Mouse (Mus musculus) left cerebral cortex, postnatal 4 days (tissue): ENCODE measurements around the gene Lrrc59. TPM values are rescaled to one million over a fixed set of nuclear protein-coding genes. Genes with fewer than 3 reads are reported as not detected.
"Not testable (repeated sequence)": the region's sequence is repeated elsewhere in the genome, so short reads cannot be mapped to it uniquely, and the experiment has no call there.

ENCODE experiments used
- DNase-seq: peaks from one replicate; pipeline ENCODE4 v3.0.0-alpha.2; 2022
- intact Hi-C: fragments of 180-260 bp; cut with DNase I; formaldehyde crosslinking; loops from one replicate; pipeline ENCODE4 v1.15.1; 2025
- total RNA-seq, 2 experiments: library from RNA; stranded (reverse); gene quantifications; 2 replicates each; pipeline ENCODE4 v1.2.3; 2021

Gene Lrrc59
- total RNA-seq, 2 experiments from 2014 or later, result 112 to 115 TPM

- intact Hi-C loops, DNase-seq: not testable (repeated sequence)
These were observed 62.9 kb downstream of the Lrrc59 start for GRCm38 (mm10) chr11:94692502-94692901.

Other genes with a start within 250 kb of the Lrrc59 start
- 1 to 10 TPM in 1 of 2 experiments, under 1 TPM in 1; 0.70 to 1.4 TPM for gene Abcc3, start 236.8 kb upstream of the Lrrc59 start, total RNA-seq
- 100 to 1,000 TPM; 180 to 184 TPM for gene Cacna1g, start 155.6 kb upstream of the Lrrc59 start, total RNA-seq
- 1 to 10 TPM; 2.0 to 2.4 TPM for gene Spata20, start 143.6 kb upstream of the Lrrc59 start, total RNA-seq
- 1 to 10 TPM; 1.3 to 1.5 TPM for gene Epn3, start 129.8 kb upstream of the Lrrc59 start, total RNA-seq
- gene Mycbpap, start 108.0 kb upstream of the Lrrc59 start, total RNA-seq, result 1 to 10 TPM in 1 of 2 experiments, under 1 TPM in 1; 0.82 to 2.2 TPM
- gene Rsad1, start 80.5 kb upstream of the Lrrc59 start, total RNA-seq, result 10 to 100 TPM; 17.3 to 19.5 TPM
- gene Chad, start 64.7 kb upstream of the Lrrc59 start, total RNA-seq, result under 1 TPM in 1 of 2 experiments, not detected in 1; 0.22 TPM
- 10 to 100 TPM in 1 of 2 experiments, 1 to 10 TPM in 1; 9.1 to 10.3 TPM for gene Acsf2, start 27.9 kb upstream of the Lrrc59 start, total RNA-seq
- 10 to 100 TPM; 52.5 to 52.6 TPM for gene Mrpl27, start 24.0 kb downstream of the Lrrc59 start, total RNA-seq
- 1 to 10 TPM; 1.3 to 1.6 TPM for gene Eme1, start 24.2 kb downstream of the Lrrc59 start, total RNA-seq
- gene Xylt2, start 47.7 kb downstream of the Lrrc59 start, total RNA-seq, result 10 to 100 TPM; 16.2 to 18.7 TPM
- not detected for gene Gm11541, start 74.7 kb downstream of the Lrrc59 start, total RNA-seq
- gene Cdc34b, start 112.0 kb downstream of the Lrrc59 start, total RNA-seq, result not detected
- gene Tmem92, start 152.9 kb downstream of the Lrrc59 start, total RNA-seq, result under 1 TPM in 1 of 2 experiments, not detected in 1; 0.30 TPM